Mouse (Mus musculus): Measurements from ENCODE around the gene Spata17.

GRCm38 (mm10) chr1:187133841-187134240 lies 81.4 kb downstream of the Spata17 start:
- TF ChIP-seq CTCF (conservative IDR thresholded peaks at IDR 0.05; ENCODE audit: insufficient read depth, insufficient read length, low read depth, low read length) (no peak), POLR2A (IDR thresholded peaks at IDR 0.05; ENCODE audit: low read depth, low read length) (no peak)
